Mouse (Mus musculus): Measurements from ENCODE around the gene Cryzl2. TPM values are rescaled to one million over a fixed set of nuclear protein-coding genes. Genes with fewer than 3 reads are reported as not detected.
A peak's percentile ranks its signal among the peaks of the same experiment; 100 is the strongest.

Gene Cryzl2
- polyA plus RNA-seq, 1 experiment: 442 TPM

DNA sequence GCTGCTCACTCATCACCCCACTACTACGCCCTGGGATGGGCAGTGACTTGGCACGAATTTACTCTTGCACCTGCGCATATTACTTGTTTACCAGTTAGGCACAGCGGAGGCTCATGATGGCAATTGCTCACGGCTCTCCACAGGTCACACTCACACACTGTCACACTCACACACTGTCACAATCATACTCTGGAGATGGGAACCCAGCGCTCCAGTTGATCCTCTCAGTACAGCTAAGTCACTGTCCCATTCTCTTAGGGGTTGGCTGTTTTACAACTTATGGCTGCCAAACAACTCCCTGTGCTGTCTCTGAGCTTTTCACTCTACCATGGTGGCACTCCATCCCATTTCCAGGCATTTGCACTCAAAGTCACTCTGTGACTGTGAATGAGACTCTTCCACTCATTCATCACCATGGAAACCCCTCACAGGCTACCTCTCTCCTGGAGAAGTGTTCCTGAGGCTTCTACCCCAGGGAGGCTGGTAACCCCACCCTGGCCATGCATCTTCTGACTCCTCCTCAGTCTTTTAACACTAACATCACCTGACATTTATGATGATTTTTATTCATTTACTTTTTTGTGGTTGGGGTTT is 43.1 kb downstream of the Cryzl2 start:
- WGBS: 92% methylated on average over 6 of the region's 6 CpGs
- Histone ChIP-seq H3K4me3 (ENCODE audit: insufficient read depth, low read depth, low read length) (no peak overlapping the region), H3K27ac (ENCODE audit: insufficient read depth, low read depth, low read length) (no peak overlapping the region), H3K27me3 (replicated peaks; ENCODE audit: control insufficient read depth, insufficient read depth, low read length) (no peaks in the 10 kb centered on the region), H3K4me1 (ENCODE audit: control insufficient read depth, insufficient read depth, low read length) (no peaks in the 10 kb centered on the region), H3K36me3 (ENCODE audit: control insufficient read depth, insufficient read depth, low read length) (no peaks in the 10 kb centered on the region)
- no peak for DNase-seq
- TF ChIP-seq CTCF (conservative IDR thresholded peaks at IDR 0.05; ENCODE audit: insufficient read depth, insufficient read length, low read depth, low read length) (no peak), POLR2A (IDR thresholded peaks at IDR 0.05; ENCODE audit: low read depth, low read length) (no peak)

DNA sequence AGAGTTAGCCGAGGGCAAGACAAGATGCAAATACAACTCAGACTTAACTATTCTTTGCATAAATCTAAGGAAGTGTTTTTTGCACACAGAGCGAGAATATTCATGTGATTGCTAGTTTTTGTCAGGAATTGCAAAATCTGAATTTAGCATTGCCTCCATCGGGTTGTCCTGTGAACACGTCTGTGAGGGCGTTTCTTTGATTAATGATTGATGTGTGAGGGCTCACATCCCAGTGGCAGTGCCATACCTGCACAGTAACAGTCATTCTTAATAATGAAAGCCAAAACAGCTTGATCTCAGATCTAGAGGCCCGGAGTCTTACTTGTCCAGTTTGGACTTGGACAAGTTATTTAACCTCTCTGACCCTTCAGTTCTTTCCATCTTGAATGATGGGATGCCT is 44.7 kb downstream of the Cryzl2 start:
- H3K4me1 ChIP-seq (ENCODE audit: control insufficient read depth, insufficient read depth, low read length): no peaks in the 10 kb centered on the region
- no peak overlapping the region for H3K27ac ChIP-seq (ENCODE audit: insufficient read depth, low read depth, low read length)
- no peaks in the 10 kb centered on the region for H3K36me3 ChIP-seq (ENCODE audit: control insufficient read depth, insufficient read depth, low read length)
- WGBS: 53% methylated on average over 6 of the region's 6 CpGs
- peak; percentile 19 for DNase-seq
- TF ChIP-seq CTCF (conservative IDR thresholded peaks at IDR 0.05; ENCODE audit: insufficient read depth, insufficient read length, low read depth, low read length) (no peak), POLR2A (IDR thresholded peaks at IDR 0.05; ENCODE audit: low read depth, low read length) (no peak)
- no peaks in the 10 kb centered on the region for H3K27me3 ChIP-seq (replicated peaks; ENCODE audit: control insufficient read depth, insufficient read depth, low read length)
- no peak overlapping the region for H3K4me3 ChIP-seq (ENCODE audit: insufficient read depth, low read depth, low read length)

DNA sequence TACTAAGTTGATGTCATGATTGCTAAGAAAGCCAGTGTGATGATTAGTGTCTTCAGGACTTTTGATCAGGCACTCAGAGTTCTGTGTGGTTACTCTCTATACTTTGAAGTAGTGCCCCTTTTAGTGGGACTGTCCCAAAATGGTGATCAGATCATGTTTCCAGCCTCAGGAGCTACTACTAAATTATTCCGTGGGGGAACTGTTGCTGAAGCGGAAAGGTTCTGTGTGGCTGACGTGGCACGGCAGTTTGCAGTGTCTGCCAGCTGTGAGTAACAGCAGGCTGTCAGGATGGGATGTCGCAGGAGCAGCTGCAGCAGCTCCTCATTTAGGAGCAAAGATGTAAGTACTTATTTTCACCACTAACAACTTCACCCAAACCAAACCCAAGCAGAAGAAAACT is 48.1 kb downstream of the Cryzl2 start, which contains the start of gene Sec16b:
Gene Sec16b, plus strand, starts transcription at position 207 of the 400 bp plus-strand sequence.
- peak; percentile 10 for DNase-seq
- Histone ChIP-seq H3K27ac (ENCODE audit: insufficient read depth, low read depth, low read length) (no peak within 1 kb of the TSS), H3K4me3 (ENCODE audit: insufficient read depth, low read depth, low read length) (no peak within 1 kb of the TSS), H3K27me3 (replicated peaks; ENCODE audit: control insufficient read depth, insufficient read depth, low read length) (no peaks in the 10 kb centered on the region), H3K4me1 (ENCODE audit: control insufficient read depth, insufficient read depth, low read length) (no peaks in the 10 kb centered on the region), H3K36me3 (ENCODE audit: control insufficient read depth, insufficient read depth, low read length) (no peaks in the 10 kb centered on the region)
- no peak for TF ChIP-seq CTCF (conservative IDR thresholded peaks at IDR 0.05; ENCODE audit: insufficient read depth, insufficient read length, low read depth, low read length)
- no peak for TF ChIP-seq POLR2A (IDR thresholded peaks at IDR 0.05; ENCODE audit: low read depth, low read length)
- 40% methylated on average over 5 of the region's 5 CpGs for WGBS

DNA sequence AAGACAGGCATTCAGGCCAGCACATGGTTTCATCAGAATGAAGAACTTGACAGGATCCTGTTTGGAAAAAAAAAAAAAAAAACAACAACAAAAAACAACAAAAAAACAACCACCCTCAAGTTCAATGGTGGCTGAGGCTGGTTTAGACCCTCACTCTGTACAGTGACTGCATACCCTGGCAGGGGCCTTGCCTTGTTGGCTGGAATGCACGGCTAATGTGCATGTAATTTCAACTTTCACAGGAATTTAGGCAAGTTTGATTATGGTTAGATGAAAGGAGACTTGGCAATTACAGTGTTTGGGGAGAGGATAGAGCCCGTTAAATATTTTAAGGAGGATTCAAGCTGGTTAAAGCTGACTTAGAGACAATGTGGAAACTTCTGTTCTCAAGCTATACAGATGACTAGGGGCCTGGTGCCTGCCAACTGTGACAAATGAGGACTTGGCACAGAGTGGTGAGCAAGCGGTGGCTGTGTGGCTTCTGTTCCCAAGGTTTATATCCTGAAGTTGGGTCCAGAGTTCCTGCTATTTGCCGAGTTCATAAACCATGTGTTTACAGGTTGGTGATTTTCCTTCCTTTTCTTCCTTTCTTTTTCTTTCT is 48.7 kb downstream of the Cryzl2 start:
- H3K4me1 ChIP-seq (ENCODE audit: control insufficient read depth, insufficient read depth, low read length): no peaks in the 10 kb centered on the region

DNA sequence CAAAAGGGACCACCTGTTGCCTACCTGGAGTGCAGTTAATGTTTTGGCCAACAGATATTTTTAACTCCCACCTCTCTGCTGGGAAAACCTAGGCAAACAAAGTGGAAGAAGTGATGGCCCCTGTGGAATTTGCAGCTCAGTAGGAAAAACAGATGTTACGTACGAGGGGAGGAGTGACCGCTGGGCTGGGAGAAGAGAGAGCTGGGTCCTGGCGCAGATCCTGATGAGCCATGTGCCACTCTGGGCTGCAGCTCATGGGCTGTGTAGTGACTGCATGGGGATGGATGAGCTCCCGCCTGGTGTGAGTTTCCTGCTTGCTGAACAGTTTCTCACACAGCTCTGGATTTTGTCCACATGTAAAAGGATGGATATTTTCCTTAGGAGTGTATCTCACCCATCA is 49.4 kb downstream of the Cryzl2 start:
- Histone ChIP-seq H3K4me3 (ENCODE audit: insufficient read depth, low read depth, low read length) (no peak overlapping the region), H3K27me3 (replicated peaks; ENCODE audit: control insufficient read depth, insufficient read depth, low read length) (no peaks in the 10 kb centered on the region), H3K36me3 (ENCODE audit: control insufficient read depth, insufficient read depth, low read length) (no peaks in the 10 kb centered on the region), H3K27ac (ENCODE audit: insufficient read depth, low read depth, low read length) (no peak overlapping the region), H3K4me1 (ENCODE audit: control insufficient read depth, insufficient read depth, low read length) (no peaks in the 10 kb centered on the region)
- 72% methylated on average over 5 of the region's 5 CpGs for WGBS
- TF ChIP-seq POLR2A (IDR thresholded peaks at IDR 0.05; ENCODE audit: low read depth, low read length) (no peak), CTCF (conservative IDR thresholded peaks at IDR 0.05; ENCODE audit: insufficient read depth, insufficient read length, low read depth, low read length) (no peak)
- DNase-seq: peak; percentile 4

More for the DNA sequence above, 48.7 kb downstream of the Cryzl2 start:
- Histone ChIP-seq H3K27ac (ENCODE audit: insufficient read depth, low read depth, low read length) (no peak overlapping the region), H3K4me3 (ENCODE audit: insufficient read depth, low read depth, low read length) (no peak overlapping the region), H3K27me3 (replicated peaks; ENCODE audit: control insufficient read depth, insufficient read depth, low read length) (no peaks in the 10 kb centered on the region), H3K36me3 (ENCODE audit: control insufficient read depth, insufficient read depth, low read length) (no peaks in the 10 kb centered on the region)
- 42% methylated on average over 4 of the region's 4 CpGs for WGBS
- TF ChIP-seq POLR2A (IDR thresholded peaks at IDR 0.05; ENCODE audit: low read depth, low read length) (no peak), CTCF (conservative IDR thresholded peaks at IDR 0.05; ENCODE audit: insufficient read depth, insufficient read length, low read depth, low read length) (no peak)
- DNase-seq: peak; percentile 36

DNA sequence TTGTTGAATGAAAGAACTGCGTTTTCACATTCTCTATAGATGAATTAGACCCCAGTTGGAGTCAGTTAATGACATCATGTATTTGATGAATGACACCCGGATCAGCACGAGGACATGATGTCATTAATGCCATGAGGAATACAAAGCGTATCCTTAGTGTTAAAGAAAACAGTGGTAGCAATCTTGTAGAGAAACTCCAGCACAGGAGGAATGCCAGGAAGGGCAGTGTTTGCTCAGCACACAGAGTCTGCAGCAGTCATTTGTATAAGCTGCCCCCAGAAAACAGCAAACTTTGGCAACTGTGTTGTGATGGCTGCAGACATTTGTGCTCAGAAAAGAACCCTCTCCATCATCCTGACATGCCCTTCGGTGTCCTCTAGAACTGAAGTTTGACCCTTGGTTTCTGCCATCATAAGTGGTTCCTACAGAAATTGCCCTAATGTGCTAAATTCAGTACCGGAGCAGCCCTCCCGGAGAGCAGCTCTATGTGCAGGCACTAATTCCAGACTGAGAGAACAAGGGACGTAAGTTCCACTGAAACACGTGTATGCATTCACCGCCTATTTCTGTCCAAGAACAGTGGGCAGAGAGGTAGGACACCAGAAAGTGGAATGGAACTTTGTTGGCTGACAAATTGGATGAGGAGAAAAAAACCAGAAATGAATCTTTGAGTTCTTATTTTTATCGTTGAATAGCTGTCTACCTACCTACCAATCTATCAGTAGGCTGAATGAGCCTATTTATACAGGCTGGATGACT is 54.5 kb downstream of the Cryzl2 start:
- H3K27me3 ChIP-seq (replicated peaks; ENCODE audit: control insufficient read depth, insufficient read depth, low read length): no peaks in the 10 kb centered on the region
- WGBS: 83% methylated on average over 11 of the region's 11 CpGs
- no peaks in the 10 kb centered on the region for H3K4me1 ChIP-seq (ENCODE audit: control insufficient read depth, insufficient read depth, low read length)
- DNase-seq: no peak
- H3K27ac ChIP-seq (ENCODE audit: insufficient read depth, low read depth, low read length): no peak overlapping the region
- no peak overlapping the region for H3K4me3 ChIP-seq (ENCODE audit: insufficient read depth, low read depth, low read length)
- H3K36me3 ChIP-seq (ENCODE audit: control insufficient read depth, insufficient read depth, low read length): no peaks in the 10 kb centered on the region
- TF ChIP-seq POLR2A (IDR thresholded peaks at IDR 0.05; ENCODE audit: low read depth, low read length) (no peak), CTCF (conservative IDR thresholded peaks at IDR 0.05; ENCODE audit: insufficient read depth, insufficient read length, low read depth, low read length) (no peak)

DNA sequence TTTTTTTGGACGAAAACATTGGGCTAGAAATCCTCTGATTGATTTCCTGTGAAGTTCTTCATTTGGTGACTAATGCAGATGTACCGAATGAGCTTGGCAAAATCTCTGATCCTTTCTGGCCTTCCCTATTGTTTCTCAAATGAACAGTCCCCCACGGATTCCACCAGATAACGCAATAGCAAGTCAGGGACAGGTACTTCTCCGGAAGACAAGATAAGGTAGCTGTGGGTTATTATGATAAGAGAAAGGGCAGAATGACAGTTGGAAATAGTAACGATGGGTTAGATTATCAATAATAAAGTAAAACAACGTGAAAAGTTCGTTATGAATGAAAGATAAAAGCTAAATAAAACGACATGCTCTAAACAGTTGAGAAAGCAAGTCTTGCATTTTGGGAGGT is 55.2 kb downstream of the Cryzl2 start:
- no peak for DNase-seq
- H3K27me3 ChIP-seq (replicated peaks; ENCODE audit: control insufficient read depth, insufficient read depth, low read length): no peaks in the 10 kb centered on the region
- TF ChIP-seq CTCF (conservative IDR thresholded peaks at IDR 0.05; ENCODE audit: insufficient read depth, insufficient read length, low read depth, low read length): no peak
- 88% methylated on average over 9 of the region's 9 CpGs for WGBS
- H3K36me3 ChIP-seq (ENCODE audit: control insufficient read depth, insufficient read depth, low read length): no peaks in the 10 kb centered on the region
- no peak overlapping the region for H3K27ac ChIP-seq (ENCODE audit: insufficient read depth, low read depth, low read length)
- no peak overlapping the region for H3K4me3 ChIP-seq (ENCODE audit: insufficient read depth, low read depth, low read length)
- H3K4me1 ChIP-seq (ENCODE audit: control insufficient read depth, insufficient read depth, low read length): no peaks in the 10 kb centered on the region

All from kidney, adult 2 months (tissue).